Mouse (Mus musculus) kidney, embryonic 16.5 days (tissue): Measurements from ENCODE around the gene Znrd1as. TPM values are rescaled to one million over a fixed set of nuclear protein-coding genes. Genes with fewer than 3 reads are reported as not detected.
A peak's percentile ranks its signal among the peaks of the same experiment; 100 is the strongest.

Source experiments
- ATAC-seq: fragments of 200-750 bp; cut with Nextera tagmentation; 2 replicates; pipeline ENCODE4 v1.8.0; 2017; ENCODE audit warnings: moderate TSS enrichment; ENCODE audit not compliant: low FRiP score, low TSS enrichment
- H3K27ac ChIP-seq: fragments of 300-500 bp; sonication (generic); 2 replicates; pipeline ENCODE4 v1.5.1; 2014; ENCODE audit warnings: low read length
- H3K27me3 ChIP-seq: fragments of 300-500 bp; sonication (generic); 2 replicates; pipeline ENCODE4 v1.6.1; 2014; ENCODE audit warnings: low read length, control low read depth, mixed read lengths; ENCODE audit not compliant: insufficient read depth
- H3K36me3 ChIP-seq: fragments of 300-500 bp; sonication (generic); 2 replicates; pipeline ENCODE4 v1.6.1; 2014; ENCODE audit warnings: low read length, control low read depth, mixed read lengths; ENCODE audit not compliant: insufficient read depth
- H3K4me1 ChIP-seq: fragments of 300-500 bp; sonication (generic); 2 replicates; pipeline ENCODE4 v1.6.1; 2014; ENCODE audit warnings: low read length, control low read depth, mixed read lengths; ENCODE audit not compliant: insufficient read depth
- H3K4me2 ChIP-seq: fragments of 300-500 bp; sonication (generic); replicated peaks from 2 replicates; pipeline ENCODE4 v1.6.1; 2014; ENCODE audit warnings: low read depth, low read length
- H3K4me3 ChIP-seq: fragments of 300-500 bp; sonication (generic); 2 replicates; pipeline ENCODE4 v1.5.1; 2014; ENCODE audit warnings: mild to moderate bottlenecking, low read length
- H3K9ac ChIP-seq: fragments of 300-500 bp; sonication (generic); replicated peaks from 2 replicates; pipeline ENCODE4 v1.6.1; 2014; ENCODE audit warnings: low read length
- H3K9me3 ChIP-seq: fragments of 300-500 bp; sonication (generic); 2 replicates; pipeline ENCODE4 v1.6.1; 2016; ENCODE audit warnings: low read length, control low read depth
- WGBS: fragments of 180-500 bp; shearing (Covaris S2); extraction: QIAGEN DNeasy Blood & Tissue Kit; methylation state at CpG from one replicate; pipeline ENCODE4 v1.1.7; 2014; 5-methylcytosine and 5-hydroxymethylcytosine counted together
- polyA plus RNA-seq: library from polyadenylated mRNA; unstranded; fragments of >200 nt; fragmentation: Nextera tagmentation; extraction: Ambion mirVana; gene quantifications from 2 replicates; pipeline ENCODE4 v1.2.1, GENCODE M21; 2015

The Znrd1as gene
- polyA plus RNA-seq, 1 experiment from 2014 or later, result 6.8 TPM

GRCm38 (mm10) chr17:36970316-36970890 is 12.0 kb downstream of the Znrd1as start:
- H3K36me3 ChIP-seq, result no peaks in the 10 kb centered on the region
- no peak overlapping the region for H3K27ac ChIP-seq
- no peak for ATAC-seq
- H3K27me3 ChIP-seq, result no peaks in the 10 kb centered on the region
- H3K4me1 ChIP-seq, result no peaks in the 10 kb centered on the region
- 85% methylated on average over 14 of the region's 14 CpGs for WGBS
- no peak overlapping the region for H3K9ac ChIP-seq
- H3K9me3 ChIP-seq, result no peaks in the 10 kb centered on the region
- no peak overlapping the region for H3K4me2 ChIP-seq
- no peak overlapping the region for H3K4me3 ChIP-seq

- H3K9ac ChIP-seq, result no peak overlapping the region
- H3K4me2 ChIP-seq, result no peak overlapping the region
- no peaks in the 10 kb centered on the region for H3K9me3 ChIP-seq
- no peak for ATAC-seq
- H3K4me3 ChIP-seq, result no peak overlapping the region
- no peaks in the 10 kb centered on the region for H3K27me3 ChIP-seq
- 87% methylated on average over 6 of the region's 6 CpGs for WGBS
- no peaks in the 10 kb centered on the region for H3K4me1 ChIP-seq
- H3K36me3 ChIP-seq, result no peaks in the 10 kb centered on the region
- no peak overlapping the region for H3K27ac ChIP-seq
Observed at GRCm38 (mm10) chr17:36971172-36971850, 12.9 kb downstream of the Znrd1as start.

DNA sequence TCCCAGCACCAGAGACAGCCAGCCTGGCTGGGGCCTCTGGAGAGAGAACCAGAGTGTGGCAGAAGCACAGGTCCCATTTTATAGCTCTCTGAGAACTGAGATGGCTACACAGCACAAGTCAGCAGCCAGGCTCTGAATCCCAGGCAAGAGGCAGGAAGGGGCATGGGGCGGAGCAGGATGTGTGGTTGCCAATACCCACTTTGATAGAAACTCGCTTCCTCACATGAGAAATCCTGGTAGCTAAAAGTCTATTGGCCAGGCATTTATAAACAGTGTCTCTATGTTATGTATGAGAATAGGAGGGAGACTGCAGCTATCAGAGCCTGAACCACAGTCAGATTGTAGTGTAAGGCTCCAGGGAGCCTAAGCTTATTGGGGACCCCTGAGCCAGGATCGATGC is 14.4 kb downstream of the Znrd1as start:
- Histone ChIP-seq H3K27me3 (no peaks in the 10 kb centered on the region), H3K9me3 (no peaks in the 10 kb centered on the region), H3K4me2 (no peak overlapping the region), H3K4me3 (no peak overlapping the region), H3K36me3 (no peaks in the 10 kb centered on the region), H3K9ac (no peak overlapping the region), H3K4me1 (no peaks in the 10 kb centered on the region), H3K27ac (no peak overlapping the region)
- 84% methylated on average over 3 of the region's 3 CpGs for WGBS
- ATAC-seq, result no peak

GRCm38 (mm10) chr17:36973271-36973787 is 14.9 kb downstream of the Znrd1as start:
- no peaks in the 10 kb centered on the region for H3K36me3 ChIP-seq
- no peak for ATAC-seq
- H3K27me3 ChIP-seq, result no peaks in the 10 kb centered on the region
- no peaks in the 10 kb centered on the region for H3K9me3 ChIP-seq
- H3K9ac ChIP-seq, result no peak overlapping the region
- no peak overlapping the region for H3K4me2 ChIP-seq
- WGBS, result 53% methylated on average over 8 of the region's 8 CpGs
- no peaks in the 10 kb centered on the region for H3K4me1 ChIP-seq
- no peak overlapping the region for H3K27ac ChIP-seq
- H3K4me3 ChIP-seq, result no peak overlapping the region

DNA sequence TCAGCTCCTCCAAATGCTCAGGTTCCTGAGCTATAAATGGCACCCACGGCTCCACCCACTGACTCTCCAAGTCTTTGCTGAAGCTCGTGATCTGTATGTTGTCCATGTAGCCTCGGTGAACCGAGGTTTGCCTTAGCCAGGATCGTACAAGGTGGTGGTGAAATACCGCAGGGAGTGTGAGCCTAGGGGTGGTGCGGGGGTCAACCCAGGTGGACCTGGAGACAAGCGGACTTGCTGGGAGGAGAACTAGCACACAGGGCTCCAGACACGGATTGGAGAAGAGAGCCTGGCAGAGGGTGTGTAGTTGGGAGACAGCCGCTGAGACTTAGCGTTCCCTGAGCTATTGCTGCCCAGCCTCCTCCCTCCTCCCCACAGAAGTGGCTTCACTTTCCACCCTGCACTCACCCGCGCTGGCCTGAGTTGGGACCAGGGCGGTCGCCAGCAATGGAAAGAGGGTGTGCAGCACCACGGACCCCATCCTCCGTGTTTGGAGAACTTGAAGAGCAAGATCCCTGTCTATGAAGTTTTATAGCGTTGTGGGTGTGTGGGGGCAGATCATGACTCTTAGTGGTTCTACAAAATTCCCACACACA is 22.9 kb downstream of the Znrd1as start, which contains the start of gene 2410137M14Rik:
TSS of gene 2410137M14Rik (minus strand) at position 17 of the 593 bp plus-strand sequence.
- Histone ChIP-seq H3K9me3 (no peaks in the 10 kb centered on the region), H3K4me2 (peak within 1 kb of the TSS; percentile 47), H3K9ac (no peak within 1 kb of the TSS), H3K36me3 (no peaks in the 10 kb centered on the region), H3K27me3 (0 out of 2 replicates have a peak, but pooled peaks cover 6% of the 10 kb centered on the region), H3K27ac (no peak within 1 kb of the TSS), H3K4me3 (peak within 1 kb of the TSS; percentile 18), H3K4me1 (peaks cover 15% of the 10 kb centered on the region)
- ATAC-seq, result 0 out of 2 replicates have a peak, but pooled peaks have one; percentile 39
- WGBS, result 10% methylated on average over 18 of the region's 18 CpGs

DNA sequence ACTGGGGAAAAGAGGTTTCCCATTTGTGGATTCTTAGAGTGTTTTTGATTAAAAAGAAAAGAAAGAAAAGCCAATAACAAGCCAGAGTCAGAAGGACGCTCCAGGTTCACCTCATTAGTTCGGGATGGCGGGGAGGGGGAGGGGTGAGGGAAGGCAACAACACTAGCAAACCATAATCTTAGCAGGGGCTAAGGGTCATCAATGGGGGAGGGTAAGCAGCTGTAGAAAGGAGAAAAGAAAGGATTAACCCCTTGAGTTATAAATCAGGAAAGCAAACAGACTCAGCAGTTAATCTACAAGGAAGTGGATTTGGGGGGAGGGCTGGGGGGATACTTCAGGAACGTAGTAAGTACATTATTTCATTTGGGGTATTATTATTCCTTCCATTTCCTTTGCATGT is 23.5 kb downstream of the Znrd1as start:
- Histone ChIP-seq H3K4me2 (peak overlapping the region; percentile 47), H3K9ac (no peak overlapping the region), H3K27ac (no peak overlapping the region), H3K27me3 (peaks cover 10% of the 10 kb centered on the region; the same call in 1 of the 2 replicates), H3K4me1 (peaks cover 15% of the 10 kb centered on the region), H3K9me3 (no peaks in the 10 kb centered on the region), H3K36me3 (no peaks in the 10 kb centered on the region), H3K4me3 (peak overlapping the region; percentile 18)
- WGBS, result 10% methylated on average over 4 of the region's 4 CpGs
- ATAC-seq, result no peak

DNA sequence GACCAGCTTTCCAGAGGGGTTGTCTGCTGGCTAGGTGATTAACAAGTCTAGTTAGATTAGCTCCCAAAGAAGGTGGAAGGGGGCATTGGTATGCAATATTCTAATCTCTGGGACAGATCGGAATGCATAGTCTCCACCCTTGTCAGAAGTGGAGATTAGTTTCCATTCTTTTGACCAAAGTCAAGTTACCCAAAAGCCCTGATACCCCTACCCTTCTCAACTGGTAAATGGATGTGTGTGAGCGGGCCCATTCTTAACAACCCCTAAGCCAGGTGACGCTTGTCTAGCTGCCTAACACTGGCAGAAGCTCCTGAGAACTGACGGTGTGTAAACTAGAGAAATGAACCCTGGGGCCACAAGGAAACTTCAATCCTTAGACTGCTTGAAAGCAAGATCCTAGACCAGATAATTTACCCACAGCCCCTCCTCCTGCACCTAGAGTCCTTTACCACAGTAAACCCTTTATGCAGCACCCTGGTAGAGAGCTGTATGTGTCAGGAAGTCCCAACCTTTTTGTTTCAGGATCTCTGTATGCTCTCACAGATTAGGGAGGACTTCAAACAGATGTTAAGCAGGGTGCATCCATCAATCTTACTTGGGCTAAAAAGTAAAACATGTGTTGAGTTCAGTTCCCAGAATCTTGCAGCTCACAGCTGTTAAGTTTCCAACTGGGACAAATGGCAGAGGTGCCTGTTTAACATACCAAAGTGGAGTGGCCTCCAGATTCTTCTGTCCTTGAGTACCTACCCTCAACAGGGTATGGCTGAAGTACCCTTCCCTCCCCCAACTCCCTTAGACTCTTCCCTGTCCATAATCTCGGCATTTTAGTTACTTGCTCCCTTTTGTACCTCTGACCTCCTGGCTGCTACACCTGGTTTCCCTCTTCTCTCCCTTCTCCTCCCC is 24.1 kb downstream of the Znrd1as start:
- ATAC-seq, result no peak
- 29% methylated on average over 5 of the region's 5 CpGs for WGBS

DNA sequence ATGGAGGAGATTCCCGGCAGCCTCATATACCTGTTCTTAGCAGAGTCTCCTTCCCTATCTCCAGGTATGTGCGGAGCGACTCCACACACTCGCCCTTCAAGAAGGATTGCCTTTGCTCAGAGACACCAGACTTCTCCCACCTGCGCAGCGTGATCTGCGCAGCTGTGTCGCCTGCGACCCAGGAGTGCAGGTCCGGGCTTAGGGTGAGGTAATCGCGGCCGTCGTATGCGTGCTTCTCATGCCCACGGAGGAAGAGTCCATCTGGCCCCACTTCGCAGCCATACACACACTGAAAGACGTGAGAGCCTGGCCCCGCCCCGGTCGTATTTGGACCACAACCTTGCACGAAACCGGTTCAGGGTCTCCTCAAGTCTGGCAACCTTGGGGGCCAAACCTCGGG is 30.1 kb downstream of the Znrd1as start:
- Histone ChIP-seq H3K4me1 (no peaks in the 10 kb centered on the region), H3K27me3 (peaks cover 33% of the 10 kb centered on the region), H3K27ac (no peak overlapping the region), H3K4me3 (peak overlapping the region; percentile 30), H3K9me3 (no peaks in the 10 kb centered on the region), H3K9ac (no peak overlapping the region; the same call in 1 of the 2 replicates), H3K36me3 (no peaks in the 10 kb centered on the region), H3K4me2 (peak overlapping the region; percentile 39)
- ATAC-seq, result no peak
- WGBS, result 8% methylated on average over 24 of the region's 24 CpGs

More for the DNA sequence above, 24.1 kb downstream of the Znrd1as start:
- H3K4me3 ChIP-seq, result no peak overlapping the region
- H3K9me3 ChIP-seq, result no peaks in the 10 kb centered on the region
- no peak overlapping the region for H3K4me2 ChIP-seq
- peaks cover 15% of the 10 kb centered on the region for H3K4me1 ChIP-seq
- H3K27me3 ChIP-seq, result peaks cover 16% of the 10 kb centered on the region; the same call in 1 of the 2 replicates
- no peak overlapping the region for H3K27ac ChIP-seq
- H3K36me3 ChIP-seq, result no peaks in the 10 kb centered on the region
- H3K9ac ChIP-seq, result no peak overlapping the region

- WGBS, result 15% methylated on average over 5 of the region's 5 CpGs
- ATAC-seq, result no peak
Observed at GRCm38 (mm10) chr17:36989437-36989836, 31.0 kb downstream of the Znrd1as start, which contains the start of gene H2-M5. H2-M5 (minus strand) TSS chr17:36989537.

More at GRCm38 (mm10) chr17:36989437-36989836, 31.0 kb downstream of the Znrd1as start, which contains the start of gene H2-M5:
- H3K4me2 ChIP-seq, result peak within 1 kb of the TSS; percentile 39
- no peaks in the 10 kb centered on the region for H3K4me1 ChIP-seq
- no peaks in the 10 kb centered on the region for H3K36me3 ChIP-seq
- H3K27ac ChIP-seq, result no peak within 1 kb of the TSS
- no peak within 1 kb of the TSS; the same call in 1 of the 2 replicates for H3K9ac ChIP-seq
- no peaks in the 10 kb centered on the region for H3K9me3 ChIP-seq
- peaks cover 33% of the 10 kb centered on the region for H3K27me3 ChIP-seq
- H3K4me3 ChIP-seq, result peak within 1 kb of the TSS; percentile 30
